Mouse (Mus musculus) MEL (cell line): ENCODE data around the gene Mog. TPM values are rescaled to one million over a fixed set of nuclear protein-coding genes. Genes with fewer than 3 reads are reported as not detected.

ENCODE experiments used
- DNase-seq: peaks from one replicate; pipeline ENCODE4 v3.0.0; 2011; ENCODE audit warnings: low read depth, low spot score
- H3K27ac ChIP-seq: 2 replicates; pipeline ENCODE4 v1.5.1; 2012; ENCODE audit warnings: low read depth, mild to moderate bottlenecking, control low read depth, low read length, moderate library complexity; ENCODE audit not compliant: control insufficient read depth
- H3K27me3 ChIP-seq, 2 experiments: fragments of 150-350 bp in 1 of 2; sonication (generic) in 1 of 2; 2 replicates each; pipeline ENCODE4 v1.6.1; 2012; ENCODE audit warnings: low read length in 2 of 2, mild to moderate bottlenecking in 2 of 2, improper control_type of control experiment in 1 of 2, moderate library complexity in 1 of 2; ENCODE audit not compliant: insufficient read depth in 2 of 2, control insufficient read depth in 1 of 2
- H3K36me3 ChIP-seq, 2 experiments: 2 replicates each; pipeline ENCODE4 v1.6.1; 2012 to 2014; ENCODE audit warnings: low read length in 2 of 2, improper control_type of control experiment in 1 of 2, inconsistent platforms in 1 of 2, mild to moderate bottlenecking in 1 of 2; ENCODE audit not compliant: insufficient read depth in 2 of 2, control insufficient read depth in 1 of 2
- H3K4me1 ChIP-seq, 2 experiments: fragments of 150-350 bp in 1 of 2; sonication (generic) in 1 of 2; 2 replicates each; pipeline ENCODE4 v1.6.1; 2012; ENCODE audit warnings: low read length in 2 of 2, improper control_type of control experiment in 1 of 2, mild to moderate bottlenecking in 1 of 2; ENCODE audit not compliant: insufficient read depth in 2 of 2, control insufficient read depth in 1 of 2
- H3K4me3 ChIP-seq, 2 experiments: fragments of 150-350 bp in 1 of 2; sonication (generic) in 1 of 2; 2 replicates each; pipeline ENCODE4 v1.5.1; 2012; ENCODE audit warnings: low read depth in 2 of 2, low read length in 2 of 2, mild to moderate bottlenecking in 2 of 2, moderate library complexity in 2 of 2, control low read depth in 1 of 2, improper control_type of control experiment in 1 of 2; ENCODE audit not compliant: control insufficient read depth in 1 of 2, insufficient read depth in 1 of 2
- H3K79me2 ChIP-seq: 2 replicates; pipeline ENCODE4 v1.6.1; 2012; ENCODE audit warnings: mild to moderate bottlenecking, low read length, moderate library complexity; ENCODE audit not compliant: control insufficient read depth, poor library complexity, insufficient read depth
- H3K9ac ChIP-seq: 2 replicates; pipeline ENCODE4 v1.6.1; 2012; ENCODE audit warnings: low read depth, mild to moderate bottlenecking, control low read depth, low read length, moderate library complexity; ENCODE audit not compliant: control insufficient read depth, poor library complexity, severe bottlenecking
- H3K9me3 ChIP-seq: fragments of 150-350 bp; sonication (generic); replicated peaks from 2 replicates; pipeline ENCODE4 v1.6.1; 2012; ENCODE audit warnings: mild to moderate bottlenecking, low read length, improper control_type of control experiment, moderate library complexity; ENCODE audit not compliant: insufficient read depth
- CHD1 ChIP-seq: IDR thresholded peaks from 2 replicates; pipeline ENCODE4 v1.6.1; 2012; ENCODE audit warnings: low read depth, mild to moderate bottlenecking, inconsistent platforms, low read length, improper control_type of control experiment
- JUND ChIP-seq: IDR thresholded peaks from 2 replicates; pipeline ENCODE4 v1.6.1; 2011; ENCODE audit warnings: low read depth, mild to moderate bottlenecking, improper control_type of control experiment, low read length
- MAFK ChIP-seq: IDR thresholded peaks from 2 replicates; pipeline ENCODE4 v1.6.1; 2011; ENCODE audit warnings: low read depth, mild to moderate bottlenecking, low read length, improper control_type of control experiment, borderline replicate concordance
- MAZ ChIP-seq: IDR thresholded peaks from 2 replicates; pipeline ENCODE4 v1.6.1; 2012; ENCODE audit warnings: low read depth, mild to moderate bottlenecking, inconsistent platforms, low read length, improper control_type of control experiment
- MEF2A ChIP-seq: IDR thresholded peaks from 2 replicates; pipeline ENCODE4 v1.6.1; 2014; ENCODE audit warnings: low read depth, mild to moderate bottlenecking, inconsistent platforms, low read length, improper control_type of control experiment; ENCODE audit not compliant: poor library complexity, insufficient replicate concordance, severe bottlenecking; ENCODE audit errors: extremely low read depth
- MYB ChIP-seq: IDR thresholded peaks from 2 replicates; pipeline ENCODE4 v1.6.1; 2011; ENCODE audit warnings: mild to moderate bottlenecking, low read depth, low read length, improper control_type of control experiment
- MYC ChIP-seq: IDR thresholded peaks from 2 replicates; pipeline ENCODE4 v1.6.1; 2011; ENCODE audit warnings: low read depth, mild to moderate bottlenecking, low read length, improper control_type of control experiment, moderate library complexity
- NRF1 ChIP-seq: IDR thresholded peaks from 2 replicates; pipeline ENCODE4 v1.6.1; 2014; ENCODE audit warnings: low read depth, mild to moderate bottlenecking, inconsistent platforms, low read length, improper control_type of control experiment, moderate library complexity; ENCODE audit not compliant: poor library complexity, insufficient read depth, severe bottlenecking
- POLR2AphosphoS5 ChIP-seq: IDR thresholded peaks from 2 replicates; pipeline ENCODE4 v1.6.1; 2012; ENCODE audit warnings: low read depth, borderline replicate concordance, mild to moderate bottlenecking, inconsistent platforms, low read length, moderate library complexity, mixed read lengths
- RAD21 ChIP-seq: IDR thresholded peaks from 2 replicates; pipeline ENCODE4 v1.6.1; 2011; ENCODE audit warnings: mild to moderate bottlenecking, low read depth, low read length, improper control_type of control experiment
- SIN3A ChIP-seq: IDR thresholded peaks from 2 replicates; pipeline ENCODE4 v1.6.1; 2012; ENCODE audit warnings: low read length, improper control_type of control experiment, inconsistent platforms
- TBP ChIP-seq: IDR thresholded peaks from 2 replicates; pipeline ENCODE4 v1.8.0; 2011; ENCODE audit warnings: low read depth, low read length, improper control_type of control experiment
- USF2 ChIP-seq, 2 experiments: IDR thresholded peaks; 2 replicates each; pipeline ENCODE4 v1.6.1; 2011 to 2012; ENCODE audit warnings: improper control_type of control experiment in 2 of 2, low read length in 2 of 2, borderline replicate concordance in 1 of 2, inconsistent platforms in 1 of 2, low read depth in 1 of 2, mild to moderate bottlenecking in 1 of 2; ENCODE audit not compliant: insufficient read depth in 1 of 2
- ZKSCAN1 ChIP-seq: IDR thresholded peaks from 2 replicates; pipeline ENCODE4 v1.6.1; 2012; ENCODE audit warnings: low read depth, mild to moderate bottlenecking, inconsistent platforms, low read length, improper control_type of control experiment, moderate library complexity
- ZNF384 ChIP-seq: IDR thresholded peaks from 2 replicates; pipeline ENCODE4 v1.6.1; 2012; ENCODE audit warnings: low read depth, mild to moderate bottlenecking, inconsistent platforms, low read length, improper control_type of control experiment
- polyA plus RNA-seq, 2 experiments: library from polyadenylated mRNA; stranded (reverse) in 1 of 2; unstranded in 1 of 2; fragments of >175 nt in 1 of 2; fragments of >200 nt in 1 of 2; gene quantifications; 2 replicates each; pipeline versions ENCODE4 v1.2.1 to v1.2.4; 2012; ENCODE audit warnings: low replicate concordance in 2 of 2, low read depth in 1 of 2; ENCODE audit not compliant: insufficient read length in 2 of 2, insufficient read depth in 1 of 2, missing spikeins in 1 of 2
- total RNA-seq: library from RNA; depleted of rRNA; stranded (reverse); fragments of 300-350 nt; gene quantifications from 2 replicates; pipeline ENCODE4 v1.2.3, GENCODE M21; 2012; rRNA removed

Mog gene
- total RNA-seq: not detected in 2 replicates
- not detected for polyA plus RNA-seq

GRCm38 (mm10) chr17:37022628-37023576 lies at the start of gene Mog:
Mog (minus strand) TSS chr17:37023398.
- no peak within 1 kb of the TSS for H3K9ac ChIP-seq
- H3K79me2 ChIP-seq: no peaks in the 10 kb centered on the region
- H3K4me3 ChIP-seq: no peak within 1 kb of the TSS
- no peaks in the 10 kb centered on the region for H3K36me3 ChIP-seq
- H3K27me3 ChIP-seq: peaks cover 0 to 4% of the 10 kb centered on the region in 2 experiments; a peak in 3 of 4 replicates
- no peaks in the 10 kb centered on the region for H3K9me3 ChIP-seq
- DNase-seq: no peak
- no peaks in the 10 kb centered on the region for H3K4me1 ChIP-seq
- TF ChIP-seq JUND (no peak), MAZ (no peak), MYB (no peak), MYC (no peak)
- no peak within 1 kb of the TSS for H3K27ac ChIP-seq

GRCm38 (mm10) chr17:37072730-37073276 lies 49.6 kb upstream of the Mog start:
- no peaks in the 10 kb centered on the region for H3K9me3 ChIP-seq
- no peak for DNase-seq
- no peaks in the 10 kb centered on the region for H3K36me3 ChIP-seq
- no peaks in the 10 kb centered on the region for H3K27me3 ChIP-seq
- H3K79me2 ChIP-seq: no peaks in the 10 kb centered on the region
- H3K4me3 ChIP-seq: no peak overlapping the region
- TF ChIP-seq POLR2AphosphoS5 (no peak), CHD1 (no peak), MYB (no peak), USF2 (IDR thresholded peaks at IDR 0.05; ENCODE audit: borderline replicate concordance in 1 of 2, insufficient read depth in 1 of 2, low read depth in 1 of 2, low read length in 2 of 2) (no peak), SIN3A (no peak), ZKSCAN1 (no peak), NRF1 (no peak), ZNF384 (no peak), MEF2A (no peak), RAD21 (no peak), TBP (no peak), JUND (no peak), MAFK (no peak)
- H3K27ac ChIP-seq: no peak overlapping the region
- H3K4me1 ChIP-seq: no peaks in the 10 kb centered on the region
- H3K9ac ChIP-seq: no peak overlapping the region
